Mouse (Mus musculus) cortical plate, adult 2 months (tissue): ENCODE data around the gene Rbm15.

Experiments used
- CTCF ChIP-seq: fragments of 200-500 bp; IDR thresholded peaks from 2 replicates; pipeline ENCODE4 v1.5.1; 2011; ENCODE audit warnings: mild to moderate bottlenecking, control low read depth, low read length; ENCODE audit not compliant: insufficient read depth; ENCODE audit errors: extremely low read depth
- POLR2A ChIP-seq: fragments of 200-500 bp; IDR thresholded peaks from 2 replicates; pipeline ENCODE4 v1.6.1; 2011; ENCODE audit warnings: mild to moderate bottlenecking, low read length, control low read depth; ENCODE audit not compliant: insufficient read depth; ENCODE audit errors: extremely low read depth

DNA sequence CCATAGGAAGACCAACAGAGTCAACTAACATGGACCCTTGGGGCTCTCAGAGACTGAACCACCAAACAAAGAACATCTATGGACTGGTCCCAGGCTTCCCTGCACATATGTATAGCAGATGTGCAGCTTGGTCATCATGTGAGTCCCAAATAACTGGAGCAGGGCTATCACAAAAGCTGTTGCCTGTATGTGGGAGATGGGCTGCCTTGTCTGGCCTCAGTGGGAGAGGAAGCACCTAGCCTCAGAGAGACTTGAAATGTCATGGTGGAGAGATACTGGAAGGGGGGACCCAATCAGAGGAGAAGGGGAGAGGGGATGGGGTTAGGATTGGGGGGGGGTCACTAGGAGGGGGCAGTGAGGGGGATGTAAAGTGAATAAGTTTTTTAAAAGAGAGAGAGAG, 46.1 kb downstream of the Rbm15 start:
- no peak for TF ChIP-seq CTCF
- TF ChIP-seq POLR2A: no peak
